Mouse (Mus musculus) gastrocnemius, postnatal 14 days (tissue): ENCODE data around the gene C87499. TPM values are rescaled to one million over a fixed set of nuclear protein-coding genes. Genes with fewer than 3 reads are reported as not detected.

Source experiments
- DNase-seq: peaks from one replicate; pipeline ENCODE4 v3.0.0; 2021; ENCODE audit warnings: mixed read lengths
- intact Hi-C: fragments of 180-260 bp; cut with DNase I; formaldehyde crosslinking; loops from one replicate; pipeline ENCODE4 v1.15.1; 2025; ENCODE audit warnings: low total_unique reads
- long read RNA-seq, 2 experiments: library from polyadenylated mRNA; stranded (forward); transcript quantifications; one replicate each; pipeline ENCODE4 v2.0.0; 2021
- total RNA-seq, 2 experiments: library from RNA; stranded (reverse); gene quantifications; 2 replicates each; pipeline ENCODE4 v1.2.3; 2021

C87499 gene
- not detected for total RNA-seq
- long read RNA-seq, experiment 1: 0 reads
- long read RNA-seq, experiment 2: 0 reads

DNA sequence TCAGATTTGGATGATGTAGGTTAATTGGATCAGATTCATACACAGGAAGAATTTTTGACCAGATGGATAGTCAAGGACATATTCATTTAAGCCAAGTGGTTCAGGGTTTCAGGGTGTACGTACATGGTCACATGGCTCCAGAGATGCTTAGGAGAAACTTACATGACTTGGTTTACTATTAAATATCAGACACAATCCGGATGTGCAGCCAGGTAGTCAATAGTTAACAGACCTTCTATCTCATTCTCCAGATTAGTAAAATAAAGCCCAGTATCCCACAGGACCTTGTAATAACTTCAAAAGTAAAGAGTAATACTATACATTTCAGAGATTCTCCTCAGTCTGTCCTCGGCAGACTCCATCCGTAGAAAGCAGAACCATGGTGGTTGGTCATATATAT is at the start of gene C87499:
Gene C87499, minus strand, starts transcription at position 101 of the 400 bp plus-strand sequence.
- intact Hi-C loops: no loop called here
- no peak for DNase-seq

DNA sequence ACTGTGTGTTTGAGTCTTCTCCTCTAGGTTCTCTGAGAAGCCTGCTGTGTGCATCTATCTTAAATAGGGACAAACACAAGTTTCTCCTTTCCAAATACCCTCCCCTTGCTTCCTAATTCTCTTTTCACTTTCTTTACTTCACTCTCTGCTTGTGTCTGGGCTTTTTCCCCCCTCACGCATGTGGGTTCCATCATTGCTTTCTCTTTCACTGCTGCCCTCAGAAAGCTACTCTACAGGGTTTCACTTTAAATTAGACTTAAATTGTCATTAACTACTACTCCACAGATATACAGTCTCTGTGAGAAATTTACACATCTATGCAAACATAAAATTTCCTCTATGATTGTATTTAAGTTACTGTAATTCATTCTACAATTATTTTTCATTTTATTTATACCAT is 49.6 kb upstream of the C87499 start, which contains the start of gene Ifna2:
Gene Ifna2, minus strand, starts transcription at position 101 of the 400 bp plus-strand sequence.
- intact Hi-C loops: no loop called here
- no peak for DNase-seq

DNA sequence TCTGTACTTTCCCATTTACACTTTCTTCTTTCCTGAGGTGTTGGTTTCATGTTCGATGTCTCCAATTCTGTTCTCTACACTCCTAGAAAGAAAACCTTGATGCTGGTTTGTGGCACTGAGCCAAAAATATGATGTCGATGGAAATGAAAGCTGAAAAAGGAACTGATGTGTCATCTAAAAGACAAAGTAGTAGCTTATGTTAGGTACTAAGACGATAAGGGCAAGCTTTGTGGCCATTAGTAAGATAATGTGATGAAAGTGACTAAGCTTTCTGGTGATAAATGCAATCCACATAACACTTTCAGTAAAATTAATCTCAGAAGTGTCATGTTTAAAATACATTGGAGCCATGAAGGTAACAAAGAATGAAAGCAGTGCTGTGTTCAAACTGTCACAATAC is 47.1 kb upstream of the C87499 start:
- no peak for DNase-seq

DNA sequence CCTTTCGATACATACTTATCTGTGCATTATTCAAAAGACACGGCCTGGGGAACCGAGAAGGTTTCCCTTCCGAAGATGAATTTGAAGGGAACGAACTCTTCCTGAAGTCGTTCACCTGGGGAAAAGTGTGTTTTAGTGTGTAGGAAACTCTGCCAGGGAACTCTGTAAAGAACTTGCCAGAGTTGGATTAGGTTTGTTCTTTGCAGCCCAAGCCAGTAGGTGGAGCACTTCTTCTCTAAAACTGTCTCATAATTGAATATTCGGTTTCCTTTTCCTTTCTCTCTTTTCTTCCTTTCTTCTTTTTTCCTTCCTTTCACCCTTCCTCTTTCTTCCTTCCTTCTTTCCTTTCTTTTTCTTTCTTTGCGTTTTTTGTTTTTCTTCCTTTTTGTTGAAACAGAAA is 46.2 kb upstream of the C87499 start:
- no peak for DNase-seq
- intact Hi-C loops: no loop called here

More for the DNA sequence above, 47.1 kb upstream of the C87499 start:
- intact Hi-C loops: no loop called here

DNA sequence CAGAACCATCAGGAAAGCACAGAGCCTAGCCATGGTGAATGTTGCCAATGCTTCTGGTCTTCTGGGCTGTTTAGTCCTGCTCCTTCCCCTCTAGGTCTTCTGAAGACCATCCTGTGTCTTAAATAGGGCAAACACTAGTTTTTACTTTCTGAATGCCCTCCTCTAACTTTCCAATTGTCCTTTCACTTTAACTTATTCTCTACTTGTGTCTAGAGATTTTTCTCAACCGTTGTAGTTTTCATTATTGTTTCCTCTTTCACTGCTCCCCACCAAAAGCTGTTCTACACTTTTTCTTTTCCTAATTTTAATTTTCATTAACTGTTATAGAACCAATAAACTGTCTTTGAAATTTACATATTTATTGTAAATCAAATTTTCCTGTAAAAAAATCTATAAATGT is 42.6 kb upstream of the C87499 start, which contains the start of gene Ifna16:
Gene Ifna16, minus strand, starts transcription at position 101 of the 400 bp plus-strand sequence.
- DNase-seq: no peak
- intact Hi-C loops: no loop called here

DNA sequence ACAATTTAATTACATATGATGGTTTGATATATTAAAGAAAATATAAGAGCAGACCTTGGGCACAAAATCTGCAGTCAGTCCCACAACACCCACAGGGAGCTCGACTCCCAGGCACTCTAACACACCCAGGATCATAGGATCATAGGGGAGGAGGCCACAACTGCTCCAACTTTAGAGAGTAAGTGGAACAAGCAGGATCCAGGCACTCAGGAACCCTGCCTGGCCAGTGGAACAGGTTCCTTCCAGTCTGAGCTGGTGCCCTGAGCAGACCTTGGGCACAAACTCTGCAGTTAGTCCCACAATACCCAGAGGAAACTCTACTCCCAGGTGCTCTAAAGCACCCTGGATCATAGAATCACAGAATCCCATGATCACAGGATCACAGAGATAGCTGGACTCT is 21.2 kb upstream of the C87499 start:
- DNase-seq: no peak
- intact Hi-C loops: no loop called here

DNA sequence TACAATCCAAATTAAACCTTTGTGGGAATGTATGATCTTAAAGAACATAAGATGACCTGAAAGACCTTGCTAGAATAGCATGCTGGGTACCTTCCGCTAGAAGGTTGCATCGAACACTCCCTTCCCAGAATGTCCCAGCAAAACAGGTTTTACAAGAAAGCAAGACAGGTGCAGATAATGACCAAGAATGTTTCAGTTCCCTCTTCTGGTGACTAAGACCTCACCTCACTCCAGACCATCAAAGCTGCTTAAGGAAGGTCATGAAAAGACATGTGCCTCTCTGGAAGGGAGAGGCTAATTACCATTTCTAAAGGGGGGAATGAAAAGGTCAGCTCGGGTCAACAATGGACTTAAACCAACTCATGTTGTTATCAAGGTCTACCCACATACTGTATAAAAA is 19.4 kb upstream of the C87499 start:
- no peak for DNase-seq
- intact Hi-C loops: no loop called here

DNA sequence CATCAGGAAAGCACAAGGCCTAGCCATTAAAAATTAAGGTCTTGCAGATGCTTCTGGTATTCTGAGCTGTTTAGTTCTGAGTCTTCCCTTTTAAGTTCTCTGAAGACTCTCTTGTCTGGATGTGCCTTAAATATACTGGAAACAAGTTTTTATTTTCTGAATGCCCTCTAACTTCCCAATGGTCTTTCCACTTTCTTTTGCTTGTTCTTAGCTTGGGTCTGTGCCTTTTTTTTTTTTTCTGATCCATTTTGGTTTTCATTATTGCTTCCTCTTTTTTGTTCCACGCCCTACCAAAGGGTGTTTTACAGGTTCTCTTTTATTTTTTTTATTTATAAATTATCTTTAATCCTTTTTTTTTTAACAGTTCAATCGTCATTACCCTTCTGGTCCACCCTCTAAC is 10.1 kb upstream of the C87499 start, which contains the start of gene Ifna13:
Gene Ifna13, minus strand, starts transcription at position 101 of the 400 bp plus-strand sequence.
- no peak for DNase-seq
- intact Hi-C loops: no loop called here

DNA sequence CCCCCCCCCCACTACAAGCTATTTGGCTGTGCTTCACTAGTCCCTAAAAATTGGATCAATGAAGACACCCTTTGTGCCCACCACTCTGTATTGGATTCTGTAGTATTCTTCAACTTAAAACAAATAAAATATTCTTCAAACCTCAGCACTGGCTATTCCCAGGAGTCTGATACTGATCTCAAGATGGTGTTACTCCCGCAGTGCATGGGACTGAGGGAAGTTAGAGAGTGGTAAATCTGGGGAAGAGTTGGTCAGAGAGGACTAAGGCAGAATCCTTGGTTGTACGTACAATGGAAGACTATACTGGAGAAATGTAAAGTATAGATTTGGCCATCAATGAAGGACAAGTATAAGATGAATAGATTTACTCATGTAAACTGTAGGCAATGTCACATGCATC is 8.3 kb upstream of the C87499 start:
- intact Hi-C loops: no loop called here

DNA sequence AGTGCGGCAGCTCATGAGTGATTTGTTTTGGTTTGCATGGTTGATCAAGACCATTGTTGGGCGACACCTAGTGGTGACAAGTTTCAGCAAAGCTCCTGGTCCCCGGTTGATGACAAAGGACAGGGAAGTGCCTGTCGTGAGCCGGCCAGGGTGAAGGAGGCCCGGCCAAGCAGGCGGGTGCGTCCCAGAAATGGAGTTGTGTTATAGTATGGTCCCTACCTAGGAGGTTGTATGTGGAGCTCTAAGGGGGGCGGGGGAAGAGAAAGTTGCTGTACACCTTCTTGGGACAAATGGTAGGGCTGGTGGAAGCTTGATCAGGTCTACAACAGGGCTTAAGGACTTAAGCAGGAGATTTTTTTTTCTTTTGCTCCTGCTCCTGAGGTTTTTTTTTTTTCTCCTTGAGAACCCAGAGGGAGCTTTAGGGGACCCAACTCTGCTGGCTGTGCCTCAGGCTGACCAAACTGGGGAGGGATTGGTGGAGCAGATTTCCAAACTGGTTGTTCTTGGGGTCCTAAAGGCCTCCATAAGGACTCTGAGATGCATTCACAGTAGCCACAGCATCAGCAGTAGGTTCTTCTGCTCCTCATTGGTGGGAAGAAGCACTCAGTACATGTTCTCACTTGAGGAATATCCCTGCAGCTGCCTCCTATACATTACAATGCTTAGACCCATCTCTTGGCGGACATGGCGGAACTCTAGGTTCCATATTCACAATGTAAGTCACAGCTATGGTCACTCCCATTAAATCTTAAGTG is 7.0 kb upstream of the C87499 start:
- intact Hi-C loops: no loop called here
- peak; percentile 89 for DNase-seq

More for the DNA sequence above, 8.3 kb upstream of the C87499 start:
- DNase-seq: no peak

DNA sequence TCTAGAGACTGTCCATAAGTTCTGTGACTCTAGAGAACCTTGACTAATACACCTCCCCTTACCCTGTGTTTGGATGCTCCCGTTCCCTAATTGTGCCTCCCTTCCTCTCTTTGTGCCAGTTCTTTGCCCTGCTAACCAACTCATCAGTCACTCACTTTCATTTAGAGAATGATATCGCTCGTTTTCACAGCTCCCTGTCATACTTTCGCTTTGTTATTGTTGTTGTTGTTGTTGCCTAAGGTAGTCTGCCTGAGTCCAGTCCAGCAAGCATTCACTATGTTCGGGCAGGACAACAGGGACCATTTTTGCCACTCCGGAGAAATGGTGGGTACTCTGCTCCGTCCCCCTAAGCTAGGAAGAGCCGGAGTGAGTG is 6.5 kb upstream of the C87499 start:
- DNase-seq: no peak
- intact Hi-C loops: no loop called here

DNA sequence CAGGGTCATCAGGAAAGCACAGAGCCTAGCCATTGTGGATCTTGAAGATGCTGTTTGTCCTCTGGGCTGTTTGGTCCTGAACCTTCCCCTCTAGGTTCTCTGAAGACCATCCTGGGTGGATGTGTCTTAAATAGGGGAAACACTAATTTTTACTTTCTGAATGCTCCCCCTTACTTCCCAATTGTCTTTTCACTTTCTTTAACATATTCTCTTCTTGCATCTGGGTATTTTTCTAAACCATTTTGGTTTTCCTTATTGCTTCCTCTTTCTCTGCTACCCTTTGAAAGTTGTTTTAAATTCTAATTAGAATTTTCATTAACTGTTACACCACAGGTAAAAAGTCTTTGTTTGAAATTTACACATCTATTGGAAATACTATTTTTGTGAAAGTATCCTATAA is 30.9 kb downstream of the C87499 start, which contains the start of gene Ifna12:
Gene Ifna12, minus strand, starts transcription at position 101 of the 400 bp plus-strand sequence.
- intact Hi-C loops: no loop called here
- no peak for DNase-seq

DNA sequence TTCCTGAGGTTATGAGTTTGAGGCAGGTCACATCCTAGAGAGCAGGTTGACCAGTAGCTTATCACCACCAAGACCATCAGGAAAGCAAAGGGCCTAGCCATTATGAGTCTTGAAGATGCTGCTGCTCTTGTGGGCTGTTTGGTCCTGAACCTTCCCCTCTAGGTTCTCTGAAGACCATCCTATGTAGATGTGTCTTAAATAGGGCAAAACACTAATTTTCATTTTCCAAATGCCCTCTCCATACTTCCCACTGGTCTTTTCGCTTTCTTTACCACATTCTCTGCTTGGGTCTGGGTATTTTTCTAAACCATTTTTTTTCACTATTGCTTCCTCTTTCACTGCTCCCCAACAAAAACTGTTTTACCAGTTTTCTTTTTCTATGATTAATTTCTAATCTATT is 41.9 kb downstream of the C87499 start, which contains the start of gene Ifna9:
Gene Ifna9, minus strand, starts transcription at position 101 of the 400 bp plus-strand sequence.
- intact Hi-C loops: no loop called here

More for the DNA sequence above, 41.9 kb downstream of the C87499 start, which contains the start of gene Ifna9:
- no peak for DNase-seq

Other genes starting within 250 kb of the C87499 start
- 1 to 10 TPM; 1.5 to 1.9 TPM for gene Hacd4, start 195.5 kb downstream of the C87499 start, total RNA-seq
- not detected for gene Ifnb1, start 111.6 kb downstream of the C87499 start, total RNA-seq
- gene Ifna15, start 76.2 kb downstream of the C87499 start, total RNA-seq: not detected
- gene Ifna14, start 62.6 kb downstream of the C87499 start, total RNA-seq: not detected
- gene Ifna9, start 42.0 kb downstream of the C87499 start, total RNA-seq: not detected
- not detected for gene Ifna12, start 31.0 kb downstream of the C87499 start, total RNA-seq
- gene Ifna13, start 10.0 kb upstream of the C87499 start, total RNA-seq: not detected
- not detected for gene Ifna16, start 42.5 kb upstream of the C87499 start, total RNA-seq
- gene Ifna2, start 49.5 kb upstream of the C87499 start, total RNA-seq: not detected
- gene Ifnab, start 56.9 kb upstream of the C87499 start, total RNA-seq: not detected
- under 1 TPM in 1 of 2 experiments, not detected in 1; 0.41 TPM for gene Gm26566, start 87.4 kb upstream of the C87499 start, total RNA-seq
- 10 to 100 TPM; 51.0 to 57.1 TPM for gene Klhl9, start 88.1 kb upstream of the C87499 start, total RNA-seq
- gene Gm13271, start 120.5 kb upstream of the C87499 start, total RNA-seq: not detected
- gene Gm13283, start 125.7 kb upstream of the C87499 start, total RNA-seq: not detected
- gene Gm13290, start 139.4 kb upstream of the C87499 start, total RNA-seq: not detected
- not detected for gene Gm13289, start 142.5 kb upstream of the C87499 start, total RNA-seq
- gene Gm13272, start 145.4 kb upstream of the C87499 start, total RNA-seq: not detected
- not detected for gene Ifnz, start 147.7 kb upstream of the C87499 start, total RNA-seq
- not detected for gene Gm13276, start 151.3 kb upstream of the C87499 start, total RNA-seq
- gene Gm13277, start 154.2 kb upstream of the C87499 start, total RNA-seq: not detected
- not detected for gene Gm13278, start 157.1 kb upstream of the C87499 start, total RNA-seq
- not detected for gene Gm13275, start 160.1 kb upstream of the C87499 start, total RNA-seq
- not detected for gene Gm13279, start 163.0 kb upstream of the C87499 start, total RNA-seq
- gene Gm13285, start 165.3 kb upstream of the C87499 start, total RNA-seq: not detected
- not detected for gene Gm13287, start 168.8 kb upstream of the C87499 start, total RNA-seq
- not detected for gene Gm13288, start 171.1 kb upstream of the C87499 start, total RNA-seq
- gene Ifna7, start 181.8 kb upstream of the C87499 start, total RNA-seq: not detected
- not detected for gene Ifna11, start 185.5 kb upstream of the C87499 start, total RNA-seq
- gene Ifna6, start 193.0 kb upstream of the C87499 start, total RNA-seq: not detected
- gene Ifna5, start 201.1 kb upstream of the C87499 start, total RNA-seq: not detected
- gene Ifna4, start 207.4 kb upstream of the C87499 start, total RNA-seq: not detected
- not detected for gene Ifna1, start 215.7 kb upstream of the C87499 start, total RNA-seq
- gene Ifne, start 245.8 kb upstream of the C87499 start, total RNA-seq: not detected